Mouse (Mus musculus): ENCODE measurements around the gene Carmil1. TPM values are rescaled to one million over a fixed set of nuclear protein-coding genes. Genes with fewer than 3 reads are reported as not detected.

Carmil1 gene
- polyA plus RNA-seq, 1 experiment from 2014 or later, result 21.8 TPM

DNA sequence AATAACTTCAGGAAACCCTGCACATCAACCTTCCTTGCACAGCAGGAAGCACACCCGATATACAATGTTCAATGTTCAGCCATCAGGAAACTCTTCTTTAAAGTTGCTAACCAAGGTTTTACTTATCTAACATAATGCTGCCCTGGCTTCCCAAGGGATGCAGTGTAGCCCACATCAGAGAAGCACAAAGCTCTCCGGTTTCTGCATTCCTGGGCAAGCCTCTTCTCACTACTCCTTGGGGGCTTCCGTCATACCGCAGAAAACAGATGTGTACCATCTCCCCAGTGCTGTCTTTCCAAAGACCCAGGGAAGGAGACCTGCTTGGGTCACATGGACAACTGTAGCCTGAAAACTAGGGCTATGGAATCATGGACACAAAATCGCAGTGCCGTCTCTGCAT is 47.8 kb downstream of the Carmil1 start:
- no peaks in the 10 kb centered on the region for H3K36me3 ChIP-seq
- H3K4me3 ChIP-seq (replicated peaks), result no peak overlapping the region
- no peaks in the 10 kb centered on the region for H3K27me3 ChIP-seq
- no peaks in the 10 kb centered on the region for H3K9me3 ChIP-seq
- peaks cover 3% of the 10 kb centered on the region; the same call in 1 of the 2 replicates for H3K4me1 ChIP-seq (replicated peaks)
- H3K9ac ChIP-seq (replicated peaks), result no peak overlapping the region
- H3K27ac ChIP-seq, result no peak overlapping the region
- H3K4me2 ChIP-seq (replicated peaks), result no peak overlapping the region
- 92% methylated on average over 6 of the region's 6 CpGs for WGBS
- no peak for ATAC-seq

DNA sequence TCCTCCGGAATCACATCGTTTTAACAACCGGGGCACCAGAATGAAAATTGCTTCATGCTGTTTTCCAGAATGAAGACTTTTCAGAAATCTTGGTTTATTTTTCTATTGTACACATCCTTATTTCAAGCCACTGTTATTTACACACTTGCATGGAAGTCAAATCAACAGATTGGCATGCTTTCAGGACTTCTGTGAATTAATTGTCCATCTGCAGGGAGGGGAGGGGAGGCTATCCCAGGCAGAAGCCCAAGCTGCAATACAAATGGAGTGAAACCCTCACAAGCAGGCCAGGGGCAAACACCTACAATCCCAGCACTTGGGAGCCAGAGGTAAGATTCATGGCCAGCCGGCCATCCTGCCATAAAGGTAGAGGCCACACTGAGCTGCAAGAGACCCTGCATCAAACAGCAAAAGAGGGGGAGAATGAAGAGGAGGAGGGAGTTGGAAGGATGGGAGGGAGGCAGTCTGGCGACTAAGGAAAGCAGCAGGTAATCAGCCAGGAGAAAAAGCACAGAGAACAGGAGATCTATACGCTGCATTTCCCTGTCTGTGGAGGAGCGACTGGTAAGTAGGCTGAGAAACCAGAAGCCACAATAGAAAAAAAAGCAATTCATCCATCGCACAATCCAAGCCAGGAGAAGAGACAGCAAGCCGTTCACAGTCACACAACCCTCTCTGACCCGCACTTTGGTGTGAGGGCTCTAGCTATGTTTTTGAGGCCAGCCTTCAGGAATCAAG is 48.7 kb downstream of the Carmil1 start:
- Histone ChIP-seq H3K4me3 (replicated peaks) (no peak overlapping the region), H3K9me3 (no peaks in the 10 kb centered on the region), H3K27ac (no peak overlapping the region), H3K4me1 (replicated peaks) (peaks cover 3% of the 10 kb centered on the region; the same call in 1 of the 2 replicates), H3K36me3 (no peaks in the 10 kb centered on the region), H3K27me3 (no peaks in the 10 kb centered on the region), H3K9ac (replicated peaks) (no peak overlapping the region), H3K4me2 (replicated peaks) (no peak overlapping the region)
- no peak for ATAC-seq
- WGBS, result 90% methylated on average over 10 of the region's 10 CpGs

DNA sequence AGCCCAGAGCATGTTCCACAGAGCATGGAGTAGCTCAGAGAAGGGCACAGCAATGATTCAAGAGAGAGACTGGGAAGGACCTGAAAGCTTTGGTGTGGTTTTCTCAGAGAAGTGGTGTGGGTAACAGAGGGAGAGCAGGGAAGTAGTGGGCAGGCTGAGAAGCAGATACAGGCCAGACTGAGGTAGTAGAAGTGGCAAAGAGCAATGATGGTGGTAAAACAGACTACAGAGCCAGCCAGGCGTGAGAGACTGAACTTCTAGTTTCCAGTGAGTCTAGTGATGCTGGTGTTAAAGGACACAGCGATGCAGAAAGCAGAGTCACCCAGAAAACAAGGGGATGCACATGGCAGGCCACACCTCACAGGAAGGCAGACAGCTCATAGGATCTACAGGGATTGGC is 49.4 kb downstream of the Carmil1 start:
- no peak overlapping the region for H3K27ac ChIP-seq
- H3K9me3 ChIP-seq, result peaks cover 4% of the 10 kb centered on the region; the same call in 1 of the 2 replicates
- H3K4me2 ChIP-seq (replicated peaks), result no peak overlapping the region
- H3K9ac ChIP-seq (replicated peaks), result no peak overlapping the region
- peaks cover 3% of the 10 kb centered on the region; the same call in 1 of the 2 replicates for H3K4me1 ChIP-seq (replicated peaks)
- H3K4me3 ChIP-seq (replicated peaks), result no peak overlapping the region
- 94% methylated on average over 2 of the region's 2 CpGs for WGBS
- H3K36me3 ChIP-seq, result no peaks in the 10 kb centered on the region
- no peak for ATAC-seq
- H3K27me3 ChIP-seq, result no peaks in the 10 kb centered on the region

DNA sequence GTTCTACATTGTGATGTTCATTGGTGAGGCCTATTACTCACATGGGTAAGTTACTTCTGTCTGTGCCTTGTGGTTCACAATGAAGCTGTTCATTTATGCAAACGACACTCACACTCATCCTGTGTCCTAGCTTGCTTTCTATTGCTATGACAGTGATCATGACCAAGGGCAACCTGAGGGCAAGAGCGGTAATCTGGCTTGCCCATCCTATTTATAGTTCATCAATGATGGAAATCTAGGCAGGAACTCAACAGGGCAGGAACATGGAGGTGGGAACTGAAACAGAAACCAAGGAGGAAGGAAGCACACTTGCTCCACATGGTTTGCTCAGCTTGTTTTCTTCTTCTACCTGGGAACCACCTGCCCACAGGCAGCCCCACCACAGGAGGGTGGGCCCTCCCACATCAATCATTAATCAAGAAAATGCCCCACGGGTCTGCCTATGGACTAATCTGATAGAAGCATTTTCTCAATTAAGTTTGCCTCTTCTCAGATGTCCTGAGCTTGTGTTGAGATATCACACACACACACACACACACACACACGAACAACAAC is 50.0 kb downstream of the Carmil1 start:
- Histone ChIP-seq H3K9ac (replicated peaks) (no peak overlapping the region), H3K4me1 (replicated peaks) (peaks cover 3% of the 10 kb centered on the region; the same call in 1 of the 2 replicates), H3K4me3 (replicated peaks) (no peak overlapping the region), H3K9me3 (peaks cover 7% of the 10 kb centered on the region; the same call in 1 of the 2 replicates), H3K4me2 (replicated peaks) (no peak overlapping the region), H3K27me3 (no peaks in the 10 kb centered on the region), H3K27ac (no peak overlapping the region), H3K36me3 (no peaks in the 10 kb centered on the region)
- 82% methylated on average over 4 of the region's 4 CpGs for WGBS
- no peak for ATAC-seq

DNA sequence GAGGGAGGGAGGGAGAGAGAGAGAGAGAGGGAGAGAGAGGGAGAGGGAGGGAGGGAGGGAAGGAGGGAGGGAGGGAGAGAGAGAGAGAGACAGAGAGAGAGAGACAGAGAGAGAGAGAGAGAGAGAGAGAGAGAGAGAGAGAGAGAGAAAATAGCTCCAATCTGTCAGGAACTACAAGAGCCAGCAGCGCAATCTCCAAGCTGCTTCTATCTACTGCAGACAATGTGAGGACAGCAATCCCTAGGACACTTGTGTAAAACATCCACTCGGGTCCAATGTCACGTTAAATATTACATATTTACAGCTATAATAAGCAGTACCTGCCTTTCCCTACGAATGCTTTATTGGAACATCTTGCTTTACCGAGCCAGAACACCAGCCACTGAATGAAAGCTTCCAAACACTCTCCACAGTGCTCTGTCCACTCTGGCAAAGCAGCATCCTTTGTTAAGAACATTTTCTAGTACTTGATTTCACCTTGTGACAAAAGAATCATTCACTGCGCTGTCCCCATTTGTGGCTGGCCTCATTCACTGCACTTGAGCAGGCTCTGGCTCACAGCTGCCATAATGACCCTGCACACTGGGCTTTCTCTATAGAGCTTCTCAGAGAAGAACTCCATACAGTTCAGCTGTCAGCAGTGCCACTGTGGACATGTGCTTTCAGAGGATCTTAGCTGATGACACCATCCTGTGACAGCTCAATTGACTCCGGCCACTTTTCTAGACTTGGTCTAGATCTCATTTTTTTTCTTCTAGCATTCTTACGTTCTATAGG is 57.0 kb downstream of the Carmil1 start:
- Histone ChIP-seq H3K27me3 (no peaks in the 10 kb centered on the region), H3K9ac (replicated peaks) (no peak overlapping the region), H3K4me2 (replicated peaks) (no peak overlapping the region), H3K9me3 (peaks cover 7% of the 10 kb centered on the region; the same call in 1 of the 2 replicates), H3K4me1 (replicated peaks) (peaks cover 8% of the 10 kb centered on the region; the same call in 1 of the 2 replicates), H3K36me3 (no peaks in the 10 kb centered on the region), H3K27ac (no peak overlapping the region; the same call in 1 of the 2 replicates), H3K4me3 (replicated peaks) (no peak overlapping the region)
- ATAC-seq, result peak; percentile 43; the same call in 1 of the 2 replicates
- WGBS, result 65% methylated on average over 8 of the region's 8 CpGs

DNA sequence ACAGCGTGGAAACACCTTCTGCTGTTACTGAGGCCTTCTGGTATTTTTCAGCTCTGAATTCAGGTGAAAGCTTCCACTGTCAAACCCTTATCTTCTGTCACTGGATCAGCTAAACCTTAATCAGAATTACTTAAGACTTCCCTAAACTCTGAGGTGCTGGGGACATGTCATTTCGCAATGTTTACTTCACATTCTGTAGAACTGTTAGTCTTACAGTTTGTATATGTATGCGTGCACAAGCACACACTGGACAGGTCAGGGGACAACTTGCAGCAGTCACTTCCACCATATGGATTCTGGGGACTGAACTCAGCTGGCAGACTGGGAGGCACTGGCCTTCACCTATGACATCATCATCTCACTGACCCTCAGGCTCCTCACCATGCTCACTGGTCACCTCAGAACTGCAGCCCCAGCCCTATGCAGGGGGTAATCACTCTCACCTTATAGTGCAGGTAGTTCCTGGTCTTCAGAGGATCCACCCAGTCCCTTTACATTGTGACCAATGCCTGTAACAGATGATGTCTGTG is 60.1 kb downstream of the Carmil1 start:
- no peak overlapping the region for H3K27ac ChIP-seq
- H3K36me3 ChIP-seq, result no peaks in the 10 kb centered on the region
- no peak overlapping the region for H3K4me2 ChIP-seq (replicated peaks)
- ATAC-seq, result no peak
- no peak overlapping the region for H3K4me3 ChIP-seq (replicated peaks)
- H3K27me3 ChIP-seq, result no peaks in the 10 kb centered on the region
- H3K9ac ChIP-seq (replicated peaks), result no peak overlapping the region
- no peaks in the 10 kb centered on the region for H3K9me3 ChIP-seq
- 89% methylated on average over 3 of the region's 3 CpGs for WGBS
- H3K4me1 ChIP-seq (replicated peaks), result peaks cover 8% of the 10 kb centered on the region; the same call in 1 of the 2 replicates

DNA sequence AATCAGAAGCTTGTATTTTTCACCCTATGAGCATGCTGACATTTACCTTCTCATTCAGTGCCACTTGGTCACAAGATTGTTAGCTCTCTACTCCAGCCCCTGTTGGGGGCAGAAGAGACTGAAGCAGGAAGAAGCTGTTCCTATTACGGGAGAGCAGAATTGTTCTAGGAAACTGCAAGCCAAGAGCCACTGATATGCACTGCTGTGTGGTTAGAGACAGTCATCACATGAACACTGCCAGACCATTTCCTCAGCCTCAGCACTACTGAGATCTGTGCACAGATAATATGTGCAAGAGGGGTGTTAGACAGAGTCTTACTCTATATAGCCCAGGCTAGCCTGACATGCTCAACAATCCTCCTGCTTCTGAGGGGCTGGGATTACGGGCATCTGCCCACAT is 69.4 kb downstream of the Carmil1 start:
- Histone ChIP-seq H3K27me3 (no peaks in the 10 kb centered on the region), H3K4me1 (replicated peaks) (no peaks in the 10 kb centered on the region), H3K4me3 (replicated peaks) (no peak overlapping the region), H3K36me3 (no peaks in the 10 kb centered on the region), H3K9ac (replicated peaks) (no peak overlapping the region), H3K9me3 (no peaks in the 10 kb centered on the region), H3K4me2 (replicated peaks) (no peak overlapping the region), H3K27ac (no peak overlapping the region)
- no peak for ATAC-seq
- WGBS, result 90% methylated on average over 2 of the region's 2 CpGs

DNA sequence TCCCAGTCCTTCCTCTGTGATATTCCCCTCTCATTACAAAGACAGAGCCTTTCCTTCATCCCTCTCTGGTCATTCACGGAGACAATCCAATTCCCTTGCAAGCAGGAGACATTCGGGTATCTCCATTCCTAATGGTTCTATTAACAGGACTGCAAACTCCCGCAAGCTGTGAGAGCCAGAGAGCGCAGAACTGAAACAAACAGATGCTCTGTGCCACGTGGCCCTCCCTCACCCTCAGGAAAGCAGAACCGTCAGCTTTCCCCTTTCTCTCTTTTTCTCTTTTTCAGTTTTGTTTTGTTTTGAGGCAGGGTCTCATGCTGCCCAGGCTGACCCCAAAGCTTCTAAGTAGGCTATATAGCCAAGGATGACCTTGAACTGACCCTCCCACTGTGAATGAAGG is 74.5 kb downstream of the Carmil1 start:
- H3K9me3 ChIP-seq, result no peaks in the 10 kb centered on the region
- H3K36me3 ChIP-seq, result no peaks in the 10 kb centered on the region
- ATAC-seq, result no peak
- WGBS, result 67% methylated on average over 6 of the region's 6 CpGs
- no peaks in the 10 kb centered on the region for H3K4me1 ChIP-seq (replicated peaks)
- H3K4me2 ChIP-seq (replicated peaks), result no peak overlapping the region
- no peak overlapping the region for H3K4me3 ChIP-seq (replicated peaks)
- H3K27ac ChIP-seq, result no peak overlapping the region
- H3K27me3 ChIP-seq, result no peaks in the 10 kb centered on the region
- H3K9ac ChIP-seq (replicated peaks), result no peak overlapping the region

DNA sequence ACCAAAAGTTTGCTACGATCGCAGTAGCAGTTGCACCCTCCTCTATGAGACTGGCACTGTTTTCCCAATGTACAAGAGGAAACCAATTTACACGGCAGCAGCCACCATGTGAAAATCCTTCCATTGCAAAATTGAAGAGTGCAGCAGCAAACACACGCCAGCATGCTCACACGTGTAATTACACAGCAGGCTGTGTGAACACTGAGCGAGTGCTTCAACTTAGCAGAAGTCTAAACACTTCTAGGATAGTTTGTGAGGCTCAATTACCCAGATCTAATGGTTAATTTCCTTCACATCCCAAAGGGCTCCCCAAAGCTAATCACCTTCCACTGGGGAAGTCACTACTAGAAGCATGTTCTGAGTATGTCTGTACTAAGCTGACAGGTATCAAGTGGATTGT is 78.3 kb downstream of the Carmil1 start:
- no peaks in the 10 kb centered on the region for H3K9me3 ChIP-seq
- no peak overlapping the region for H3K4me3 ChIP-seq (replicated peaks)
- H3K4me1 ChIP-seq (replicated peaks), result 0 out of 2 replicates have a peak, but pooled peaks cover 12% of the 10 kb centered on the region
- ATAC-seq, result no peak
- 89% methylated on average over 6 of the region's 6 CpGs for WGBS
- H3K36me3 ChIP-seq, result no peaks in the 10 kb centered on the region
- H3K4me2 ChIP-seq (replicated peaks), result no peak overlapping the region
- H3K27ac ChIP-seq, result no peak overlapping the region
- H3K9ac ChIP-seq (replicated peaks), result no peak overlapping the region
- no peaks in the 10 kb centered on the region for H3K27me3 ChIP-seq

DNA sequence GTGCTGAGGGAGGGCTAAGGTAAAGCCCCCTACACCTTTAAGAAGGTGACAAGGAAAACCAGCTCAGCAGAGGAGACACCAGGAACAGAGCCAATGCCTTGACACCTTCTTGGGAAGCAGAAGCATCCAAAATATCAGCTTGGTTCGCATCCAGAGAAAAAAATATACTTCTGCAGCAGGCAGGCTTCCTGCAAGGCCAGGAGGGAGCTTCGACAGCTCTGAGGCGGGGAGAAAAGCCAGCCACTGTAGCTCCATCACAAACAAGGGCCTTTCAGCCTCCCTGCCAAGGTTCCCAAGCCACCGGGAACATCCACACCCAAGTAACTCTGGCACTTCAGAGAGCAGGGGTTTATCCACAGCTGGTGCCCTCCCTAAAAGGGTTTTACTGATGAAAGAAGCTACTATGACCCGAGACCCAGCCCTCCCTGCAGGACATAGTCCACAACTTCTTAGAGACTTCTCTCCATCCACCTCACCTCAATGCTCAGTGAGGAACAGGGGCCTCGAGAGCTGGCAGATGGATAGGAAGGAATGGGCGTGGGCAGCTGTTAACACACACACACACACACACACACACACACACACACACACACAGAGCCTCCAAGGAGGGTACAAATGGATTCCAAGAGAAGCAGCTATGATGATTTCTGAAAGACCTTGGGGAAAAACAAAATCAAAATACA is 80.6 kb downstream of the Carmil1 start:
- Histone ChIP-seq H3K36me3 (no peaks in the 10 kb centered on the region), H3K9ac (replicated peaks) (no peak overlapping the region), H3K9me3 (no peaks in the 10 kb centered on the region), H3K4me2 (replicated peaks) (no peak overlapping the region), H3K27ac (no peak overlapping the region), H3K4me3 (replicated peaks) (no peak overlapping the region), H3K4me1 (replicated peaks) (0 out of 2 replicates have a peak, but pooled peaks cover 12% of the 10 kb centered on the region), H3K27me3 (no peaks in the 10 kb centered on the region)
- no peak for ATAC-seq
- WGBS, result 61% methylated on average over 7 of the region's 7 CpGs

DNA sequence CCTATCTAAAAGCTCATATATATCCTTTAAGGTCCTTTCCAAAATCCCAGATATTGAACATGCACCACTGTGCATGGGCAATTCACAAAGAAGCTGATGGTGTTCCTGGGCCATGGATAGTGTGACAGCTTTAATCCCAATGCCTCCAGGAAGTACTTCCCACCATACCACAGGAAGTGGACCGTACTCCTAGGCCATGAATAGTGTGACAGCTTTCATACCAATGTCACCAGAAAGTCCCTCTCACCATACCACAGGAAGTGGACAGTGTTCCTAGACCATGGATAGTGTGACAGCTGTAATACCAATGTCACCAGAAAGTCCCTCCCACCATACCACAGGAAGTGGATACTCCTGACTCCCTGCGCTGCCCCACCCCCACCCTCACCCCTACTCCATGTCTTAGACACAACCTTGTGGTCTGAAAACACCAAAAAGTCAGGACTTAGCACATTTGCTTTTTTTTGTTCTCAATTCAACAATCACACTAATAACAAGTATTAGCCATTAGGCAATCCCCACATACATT is 82.1 kb downstream of the Carmil1 start:
- no peak for ATAC-seq
- Histone ChIP-seq H3K36me3 (no peaks in the 10 kb centered on the region), H3K4me2 (replicated peaks) (no peak overlapping the region), H3K4me3 (replicated peaks) (no peak overlapping the region), H3K27ac (no peak overlapping the region), H3K4me1 (replicated peaks) (0 out of 2 replicates have a peak, but pooled peaks cover 12% of the 10 kb centered on the region), H3K27me3 (no peaks in the 10 kb centered on the region), H3K9me3 (peaks cover 2% of the 10 kb centered on the region), H3K9ac (replicated peaks) (no peak overlapping the region)
- 95% methylated on average over 2 of the region's 2 CpGs for WGBS

Measured in midbrain, embryonic 13.5 days (tissue).